Mouse (Mus musculus) myocyte (in vitro differentiated cells): Measurements from ENCODE around the gene Tcf12. TPM values are rescaled to one million over a fixed set of nuclear protein-coding genes. Genes with fewer than 3 reads are reported as not detected.
A peak's percentile ranks its signal among the peaks of the same experiment; 100 is the strongest.

ENCODE experiments used
- H3K27me3 ChIP-seq: one replicate; pipeline ENCODE4 v1.6.1; 2011; ENCODE audit not compliant: control insufficient read depth, insufficient read depth, insufficient read length
- H3K36me3 ChIP-seq: one replicate; pipeline ENCODE4 v1.6.1; 2011; ENCODE audit not compliant: control insufficient read depth, insufficient read depth
- H3K4me2 ChIP-seq: one replicate; pipeline ENCODE4 v1.6.1; 2011; ENCODE audit warnings: low read depth, control low read depth
- H3K4me3 ChIP-seq: one replicate; pipeline ENCODE4 v1.5.1; 2011; ENCODE audit warnings: mild to moderate bottlenecking, control low read depth, moderate library complexity
- H3K79me2 ChIP-seq: one replicate; pipeline ENCODE4 v1.6.1; 2011; ENCODE audit not compliant: control insufficient read depth, insufficient read depth
- H3ac ChIP-seq: one replicate; pipeline ENCODE4 v1.6.1; 2011; ENCODE audit not compliant: control insufficient read depth, insufficient read length
- CEBPB ChIP-seq: IDR thresholded peaks from 2 replicates; pipeline ENCODE4 v1.6.1; 2011; ENCODE audit warnings: mild to moderate bottlenecking, moderate library complexity; ENCODE audit not compliant: poor library complexity, insufficient read depth, severe bottlenecking
- E2F4 ChIP-seq: IDR thresholded peaks from one replicate; pipeline ENCODE4 v1.6.1; 2011; ENCODE audit warnings: mild to moderate bottlenecking, control low read depth, moderate library complexity; ENCODE audit not compliant: insufficient read depth
- MAX ChIP-seq: IDR thresholded peaks from one replicate; pipeline ENCODE4 v1.6.1; 2011; ENCODE audit warnings: low read depth, mild to moderate bottlenecking, control low read depth
- MYOD1 ChIP-seq, 3 experiments: IDR thresholded peaks; one replicate each; pipeline ENCODE4 v1.6.1; 2011; ENCODE audit warnings: control low read depth in 2 of 3, low read depth in 2 of 3, mild to moderate bottlenecking in 2 of 3, moderate library complexity in 1 of 3; ENCODE audit not compliant: insufficient read length in 2 of 3, control insufficient read depth in 1 of 3
- MYOG ChIP-seq, 3 experiments: IDR thresholded peaks; one replicate each; pipeline ENCODE4 v1.6.1; 2011; ENCODE audit warnings: control low read depth in 2 of 3, low read depth in 2 of 3, mild to moderate bottlenecking in 2 of 3; ENCODE audit not compliant: insufficient read length in 2 of 3, control insufficient read depth in 1 of 3, insufficient read depth in 1 of 3
- POLR2A ChIP-seq: IDR thresholded peaks from one replicate; pipeline ENCODE4 v1.6.1; 2011; ENCODE audit warnings: low read depth, mild to moderate bottlenecking, control low read depth, moderate library complexity; ENCODE audit not compliant: insufficient read length
- POLR2AphosphoS2 ChIP-seq: IDR thresholded peaks from one replicate; pipeline ENCODE4 v1.6.1; 2011; ENCODE audit warnings: low read depth, control low read depth; ENCODE audit not compliant: insufficient read length
- REST ChIP-seq: IDR thresholded peaks from one replicate; pipeline ENCODE4 v1.6.1; 2011; ENCODE audit warnings: mild to moderate bottlenecking, control low read depth, moderate library complexity; ENCODE audit not compliant: insufficient read depth, insufficient read length
- SRF ChIP-seq: IDR thresholded peaks from one replicate; pipeline ENCODE4 v1.6.1; 2011; ENCODE audit warnings: low read depth; ENCODE audit not compliant: control insufficient read depth, insufficient read length
- TCF12 ChIP-seq: IDR thresholded peaks from one replicate; pipeline ENCODE4 v1.6.1; 2011; ENCODE audit warnings: mild to moderate bottlenecking, control low read depth; ENCODE audit not compliant: poor library complexity, insufficient read depth, severe bottlenecking
- TCF3 ChIP-seq: IDR thresholded peaks from one replicate; pipeline ENCODE4 v1.6.1; 2011; ENCODE audit warnings: low read depth, control low read depth; ENCODE audit not compliant: insufficient read length
- USF1 ChIP-seq: IDR thresholded peaks from one replicate; pipeline ENCODE4 v1.6.1; 2011; ENCODE audit warnings: low read depth, mild to moderate bottlenecking, control low read depth, moderate library complexity
- polyA plus RNA-seq: library from polyadenylated mRNA; unstranded; fragments of >200 nt; fragmentation: generic; extraction: Trizol; gene quantifications from one replicate; pipeline ENCODE4 v1.2.1, GENCODE M21; 2012; ENCODE audit warnings: missing spikeins

Gene Tcf12
- polyA plus RNA-seq, 1 experiment, result 34.6 TPM

GRCm38 (mm10) chr9:72030274-72030673 lies 81.4 kb downstream of the Tcf12 start:
- Histone ChIP-seq H3K79me2 (peaks cover 100% of the 10 kb centered on the region), H3K4me2 (peak overlapping the region; percentile 68), H3K36me3 (no peaks in the 10 kb centered on the region), H3K27me3 (no peaks in the 10 kb centered on the region), H3K4me3 (no peak overlapping the region), H3ac (no peak overlapping the region)
- TF ChIP-seq POLR2A, result no peak
- TF ChIP-seq TCF3, result no peak
- no peak for TF ChIP-seq MAX
- no peak for TF ChIP-seq SRF
- no peak for TF ChIP-seq CEBPB
- no peak for TF ChIP-seq REST
- TF ChIP-seq USF1, result no peak

GRCm38 (mm10) chr9:72029601-72030000 lies 82.1 kb downstream of the Tcf12 start:
- H3K4me2 ChIP-seq, result peak overlapping the region; percentile 68
- no peaks in the 10 kb centered on the region for H3K27me3 ChIP-seq
- no peak overlapping the region for H3ac ChIP-seq
- TF ChIP-seq CEBPB (no peak), POLR2AphosphoS2 (no peak), TCF3 (no peak), TCF12 (no peak), MYOD1 (IDR thresholded peaks at IDR 0.05; ENCODE audit: control insufficient read depth in 1 of 3, insufficient read length in 2 of 3, low read depth in 2 of 3) (no peak)
- peaks cover 100% of the 10 kb centered on the region for H3K79me2 ChIP-seq
- no peaks in the 10 kb centered on the region for H3K36me3 ChIP-seq
- H3K4me3 ChIP-seq, result no peak overlapping the region

GRCm38 (mm10) chr9:72023274-72023673 lies 88.4 kb downstream of the Tcf12 start:
- peaks cover 100% of the 10 kb centered on the region for H3K79me2 ChIP-seq
- H3K36me3 ChIP-seq, result no peaks in the 10 kb centered on the region
- no peak overlapping the region for H3ac ChIP-seq
- no peak overlapping the region for H3K4me2 ChIP-seq
- TF ChIP-seq MYOG (IDR thresholded peaks at IDR 0.05; ENCODE audit: control insufficient read depth in 1 of 3, insufficient read depth in 1 of 3, insufficient read length in 2 of 3, low read depth in 2 of 3), result no peak
- TF ChIP-seq MYOD1 (IDR thresholded peaks at IDR 0.05; ENCODE audit: control insufficient read depth in 1 of 3, insufficient read length in 2 of 3, low read depth in 2 of 3), result no peak
- no peak for TF ChIP-seq SRF
- TF ChIP-seq CEBPB, result no peak
- H3K27me3 ChIP-seq, result no peaks in the 10 kb centered on the region
- no peak overlapping the region for H3K4me3 ChIP-seq

- Histone ChIP-seq H3K79me2 (peaks cover 99% of the 10 kb centered on the region), H3K4me2 (no peak overlapping the region), H3ac (no peak overlapping the region), H3K4me3 (no peak overlapping the region), H3K27me3 (no peaks in the 10 kb centered on the region), H3K36me3 (no peaks in the 10 kb centered on the region)
- TF ChIP-seq MAX (no peak), CEBPB (no peak), REST (no peak), USF1 (no peak), POLR2A (no peak), SRF (no peak), MYOG (IDR thresholded peaks at IDR 0.05; ENCODE audit: control insufficient read depth in 1 of 3, insufficient read depth in 1 of 3, insufficient read length in 2 of 3, low read depth in 2 of 3) (no peak), TCF3 (no peak), POLR2AphosphoS2 (no peak), TCF12 (no peak), MYOD1 (IDR thresholded peaks at IDR 0.05; ENCODE audit: control insufficient read depth in 1 of 3, insufficient read length in 2 of 3, low read depth in 2 of 3) (no peak), E2F4 (no peak)
Measured at GRCm38 (mm10) chr9:72021512-72021911, 90.2 kb downstream of the Tcf12 start.

GRCm38 (mm10) chr9:72016021-72016420 lies 95.7 kb downstream of the Tcf12 start:
- peak in 2 of 3 experiments; percentile 74 for TF ChIP-seq MYOD1 (IDR thresholded peaks at IDR 0.05; ENCODE audit: control insufficient read depth in 1 of 3, insufficient read length in 2 of 3, low read depth in 2 of 3)
- no peak for TF ChIP-seq USF1
- TF ChIP-seq REST, result no peak
- TF ChIP-seq CEBPB, result no peak
- TF ChIP-seq POLR2A, result no peak
- no peak for TF ChIP-seq MAX
- TF ChIP-seq E2F4, result no peak
- TF ChIP-seq SRF, result no peak
- TF ChIP-seq MYOG (IDR thresholded peaks at IDR 0.05; ENCODE audit: control insufficient read depth in 1 of 3, insufficient read depth in 1 of 3, insufficient read length in 2 of 3, low read depth in 2 of 3), result peak in 1 of 3 experiments; percentile 66
- TF ChIP-seq TCF12, result peak; percentile 11
- TF ChIP-seq TCF3, result no peak
- no peak for TF ChIP-seq POLR2AphosphoS2
- Histone ChIP-seq H3ac (no peak overlapping the region), H3K36me3 (no peaks in the 10 kb centered on the region), H3K79me2 (peaks cover 93% of the 10 kb centered on the region), H3K27me3 (no peaks in the 10 kb centered on the region), H3K4me2 (no peak overlapping the region), H3K4me3 (no peak overlapping the region)
